Mouse (Mus musculus): ENCODE measurements around the gene Edem2.

DNA sequence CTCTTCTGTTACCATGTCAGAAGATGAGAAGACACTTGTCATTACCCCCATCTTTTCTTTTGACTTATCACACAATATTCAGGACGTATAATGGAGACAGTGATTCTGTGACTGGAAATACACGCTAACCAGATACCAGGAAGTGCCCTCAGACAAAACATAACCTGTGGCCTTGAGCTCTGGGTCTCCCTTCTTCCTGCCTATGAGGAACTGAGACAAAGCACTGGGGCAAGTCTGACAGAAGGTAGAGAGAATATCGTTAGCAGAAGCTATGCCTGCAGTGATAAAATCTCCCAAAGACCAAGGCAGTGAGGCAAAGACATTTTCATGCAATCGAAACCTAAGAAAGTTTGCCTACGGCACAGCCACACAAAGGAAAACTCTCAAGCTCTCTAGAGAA lies 8.7 kb downstream of the Edem2 start:
- no peak for TF ChIP-seq CTCF (IDR thresholded peaks at IDR 0.05; ENCODE audit: control insufficient read depth, insufficient read depth, insufficient read length)
- no peak for TF ChIP-seq MYOD1 (IDR thresholded peaks at IDR 0.05; ENCODE audit: control insufficient read depth, insufficient read length, low read depth)
- no peak for TF ChIP-seq MAX (IDR thresholded peaks at IDR 0.05)
- no peak for TF ChIP-seq USF1 (IDR thresholded peaks at IDR 0.05; ENCODE audit: low read depth)
- no peak for TF ChIP-seq FOSL1 (IDR thresholded peaks at IDR 0.05; ENCODE audit: insufficient read depth, low read length, poor library complexity, severe bottlenecking)
- no peak for TF ChIP-seq CEBPB (IDR thresholded peaks at IDR 0.05; ENCODE audit: low read depth)

All from C2C12 (cell line).